Mouse (Mus musculus): ENCODE measurements at regions not wholly inside any gene's neighbourhood (a gene's known extent, or its start where the extent isn't known, plus 50 kb on each side); places are given as distances from the start of the nearest gene placed in this dataset.
A peak's percentile ranks its signal among the peaks of the same experiment; 100 is the strongest.

DNA sequence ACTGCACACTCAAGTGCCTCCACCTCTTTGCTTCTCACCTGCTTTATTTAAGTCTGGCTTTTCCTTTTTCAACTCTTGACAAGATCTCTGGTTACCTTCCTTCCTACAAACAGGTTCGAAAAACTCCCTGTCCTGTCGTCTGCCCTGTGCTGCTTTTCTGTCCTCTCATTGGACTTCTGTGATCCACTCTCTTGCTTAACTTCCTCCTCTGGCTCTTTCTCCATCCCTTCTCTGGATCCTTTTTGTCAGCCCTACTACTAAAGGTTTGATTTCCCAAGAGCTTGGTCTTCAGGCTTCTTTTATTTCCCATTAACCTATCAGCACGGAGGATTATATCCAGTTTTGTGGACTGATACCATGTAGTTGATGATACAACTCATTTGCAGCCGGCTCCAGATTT lies 149.8 kb downstream of the Satb1 start:
- no peak for DNase-seq
- intact Hi-C loops (cut with DNase I): no loop called here

- DNase-seq: no peak
- intact Hi-C loops (cut with DNase I): no loop called here
These were observed 150.7 kb downstream of the Satb1 start for GRCm38 (mm10) chr17:51682368-51682767.

DNA sequence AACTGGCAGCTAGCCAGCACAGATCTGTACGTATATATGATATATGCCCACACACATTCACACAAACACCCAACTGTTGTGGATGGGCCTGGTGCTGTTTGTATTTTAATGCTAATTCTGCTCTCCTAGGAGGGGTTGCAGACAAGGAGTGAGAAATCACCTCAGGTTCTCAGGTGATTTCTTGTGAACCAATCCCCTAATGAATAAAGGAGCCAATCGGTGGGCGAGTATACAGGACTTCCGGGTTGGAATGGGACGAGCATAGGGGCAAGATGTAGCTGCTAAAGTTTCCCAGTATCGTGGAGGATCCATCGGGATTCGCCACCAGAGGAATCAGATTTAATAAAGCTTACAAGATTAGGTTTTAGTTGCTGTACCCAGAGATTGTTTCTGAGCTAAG lies 155.6 kb downstream of the Satb1 start:
- intact Hi-C loops (cut with DNase I): no loop called here
- DNase-seq: no peak

DNA sequence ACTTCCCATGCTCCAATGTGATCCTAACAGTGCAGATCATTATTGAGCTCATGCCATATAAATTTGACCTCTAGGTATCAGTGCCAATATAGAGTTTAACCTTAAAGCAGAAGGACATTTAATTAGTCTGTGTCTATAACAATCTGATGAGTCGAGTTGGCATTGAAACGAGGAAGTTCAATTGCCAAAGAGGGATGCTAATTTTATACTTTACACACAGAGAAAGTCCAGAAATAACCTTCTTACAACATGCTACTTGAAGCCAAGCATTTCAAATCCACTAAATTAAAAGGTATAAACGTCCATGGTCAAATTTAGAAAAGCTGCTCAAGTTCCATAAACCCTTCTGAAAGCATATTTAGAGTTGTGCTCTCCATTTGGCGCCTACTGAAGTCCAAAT lies 174.7 kb downstream of the Satb1 start:
- no peak for DNase-seq
- intact Hi-C loops (cut with DNase I): no loop called here

DNA sequence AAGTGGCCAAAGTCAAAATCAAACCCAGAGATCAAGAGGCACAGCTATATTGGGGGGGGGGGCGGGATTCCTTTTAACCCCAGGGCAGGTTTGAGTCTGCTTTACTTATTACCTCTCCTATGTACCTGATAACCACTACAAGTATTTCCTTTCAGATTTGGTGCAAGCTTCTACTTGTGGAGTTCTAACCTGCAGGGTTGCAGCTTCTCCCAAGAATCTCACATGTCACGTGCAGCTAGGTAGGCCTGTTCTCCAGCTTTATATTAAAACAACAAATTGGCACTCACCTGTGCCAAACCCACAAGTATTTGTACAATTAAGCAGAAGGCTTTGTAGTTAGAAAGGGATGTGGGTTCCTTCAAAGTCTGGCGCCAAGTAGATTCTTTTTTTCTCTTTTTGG lies 179.2 kb downstream of the Satb1 start:
- intact Hi-C loops (cut with DNase I): loop anchor here (5.0 kb wide), 1 partner anchor 72 kb away; no protein-coding TSS in a partner anchor
- no peak for DNase-seq

DNA sequence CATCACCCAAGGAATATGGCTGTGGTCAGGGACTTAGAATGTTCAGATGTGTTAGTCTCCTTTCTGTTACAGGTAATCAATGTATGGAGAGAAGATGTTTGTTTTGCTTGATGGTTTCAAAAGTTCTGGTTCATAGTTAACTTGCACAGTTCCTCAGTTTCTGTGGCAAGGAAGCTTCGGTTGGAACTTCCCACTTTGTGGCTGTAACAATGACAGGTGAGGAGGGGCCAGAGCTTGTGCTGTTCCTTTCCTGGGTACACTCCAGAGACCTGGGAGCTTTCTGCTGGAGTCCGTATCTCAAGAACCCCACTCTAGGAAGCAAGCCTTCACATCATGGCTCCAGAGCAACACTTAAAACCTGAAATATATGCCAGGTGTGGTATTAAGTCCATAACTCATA lies 181.2 kb downstream of the Satb1 start:
- DNase-seq: no peak
- intact Hi-C loops (cut with DNase I): loop anchor here (5.0 kb wide), 1 partner anchor 70 kb away; no protein-coding TSS in a partner anchor

- intact Hi-C loops (cut with DNase I): no loop called here
- DNase-seq: no peak
These were observed 183.8 kb downstream of the Satb1 start for GRCm38 (mm10) chr17:51649213-51649815.

GRCm38 (mm10) chr17:51646416-51646815 lies 186.7 kb downstream of the Satb1 start:
- intact Hi-C loops (cut with DNase I): no loop called here
- DNase-seq: no peak

- intact Hi-C loops (cut with DNase I): no loop called here
These were observed 187.2 kb downstream of the Satb1 start for GRCm38 (mm10) chr17:51645866-51646265.

DNA sequence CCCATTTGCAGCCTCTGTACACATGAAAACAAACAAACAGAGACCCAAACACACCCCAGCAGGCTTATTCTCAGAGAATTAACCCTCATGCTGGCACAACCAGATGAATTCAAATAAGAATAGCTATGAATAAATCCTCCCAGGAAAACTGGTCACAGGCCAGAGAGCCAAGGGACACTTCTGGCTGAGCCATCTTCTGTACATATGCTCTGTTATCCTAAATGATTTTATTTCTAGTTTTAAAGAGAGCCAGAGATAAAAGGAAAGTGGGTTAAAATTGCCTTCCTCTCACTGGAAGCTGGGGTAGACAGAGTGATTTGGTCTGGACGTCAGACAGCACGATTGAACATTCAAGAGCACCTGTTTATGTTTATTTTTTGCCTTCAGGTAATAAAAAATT lies 190.4 kb downstream of the Satb1 start:
- DNase-seq: no peak
- intact Hi-C loops (cut with DNase I): no loop called here

More at GRCm38 (mm10) chr17:51645866-51646265, 187.2 kb downstream of the Satb1 start:
- no peak for DNase-seq

- DNase-seq: no peak
- intact Hi-C loops (cut with DNase I): no loop called here
These were observed 197.2 kb downstream of the Satb1 start for GRCm38 (mm10) chr17:51635913-51636312.

GRCm38 (mm10) chr17:51631574-51631973 lies 201.5 kb downstream of the Satb1 start:
- intact Hi-C loops (cut with DNase I): no loop called here
- DNase-seq: no peak

DNA sequence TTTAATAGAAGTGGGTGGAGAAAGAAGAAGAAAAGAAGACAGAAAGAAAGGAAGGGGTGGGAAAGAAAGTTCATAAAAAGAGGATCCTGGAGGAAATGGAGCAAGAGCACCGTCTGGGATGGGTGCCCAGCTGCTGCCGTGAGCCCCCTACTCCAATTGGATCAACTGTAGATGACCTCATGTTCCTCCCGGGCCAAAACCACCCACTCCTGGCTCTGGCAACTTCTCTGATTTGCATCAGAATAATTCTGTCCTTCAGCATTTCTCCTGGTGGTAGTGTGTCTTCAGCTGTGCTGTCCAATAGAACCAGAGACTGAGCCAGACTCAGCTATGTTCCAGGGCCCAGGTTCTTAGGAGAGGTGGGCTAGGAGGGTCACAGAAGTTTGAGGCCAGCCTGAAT lies 212.6 kb downstream of the Satb1 start:
- no peak for DNase-seq
- intact Hi-C loops (cut with DNase I): no loop called here

DNA sequence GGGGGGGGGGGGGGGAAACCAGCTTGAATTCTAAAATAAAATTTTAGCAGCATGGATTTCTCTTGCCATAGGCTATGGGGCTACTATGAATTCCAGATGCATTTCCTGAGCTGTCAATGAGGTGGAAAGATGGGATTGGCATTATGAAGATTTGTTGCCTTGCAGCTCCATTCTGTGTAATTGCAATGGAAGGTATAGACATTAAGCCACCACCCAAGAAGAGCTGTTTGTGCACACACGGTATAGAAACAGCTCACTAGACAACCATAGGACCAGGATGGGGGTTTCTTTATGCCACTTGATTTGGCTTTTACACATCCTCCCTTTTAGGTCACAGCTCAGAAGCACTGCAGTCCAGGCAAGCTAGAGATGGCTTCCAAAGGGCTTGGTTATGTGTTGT lies 247.8 kb downstream of the Satb1 start:
- DNase-seq: no peak
- intact Hi-C loops (cut with DNase I): no loop called here

DNA sequence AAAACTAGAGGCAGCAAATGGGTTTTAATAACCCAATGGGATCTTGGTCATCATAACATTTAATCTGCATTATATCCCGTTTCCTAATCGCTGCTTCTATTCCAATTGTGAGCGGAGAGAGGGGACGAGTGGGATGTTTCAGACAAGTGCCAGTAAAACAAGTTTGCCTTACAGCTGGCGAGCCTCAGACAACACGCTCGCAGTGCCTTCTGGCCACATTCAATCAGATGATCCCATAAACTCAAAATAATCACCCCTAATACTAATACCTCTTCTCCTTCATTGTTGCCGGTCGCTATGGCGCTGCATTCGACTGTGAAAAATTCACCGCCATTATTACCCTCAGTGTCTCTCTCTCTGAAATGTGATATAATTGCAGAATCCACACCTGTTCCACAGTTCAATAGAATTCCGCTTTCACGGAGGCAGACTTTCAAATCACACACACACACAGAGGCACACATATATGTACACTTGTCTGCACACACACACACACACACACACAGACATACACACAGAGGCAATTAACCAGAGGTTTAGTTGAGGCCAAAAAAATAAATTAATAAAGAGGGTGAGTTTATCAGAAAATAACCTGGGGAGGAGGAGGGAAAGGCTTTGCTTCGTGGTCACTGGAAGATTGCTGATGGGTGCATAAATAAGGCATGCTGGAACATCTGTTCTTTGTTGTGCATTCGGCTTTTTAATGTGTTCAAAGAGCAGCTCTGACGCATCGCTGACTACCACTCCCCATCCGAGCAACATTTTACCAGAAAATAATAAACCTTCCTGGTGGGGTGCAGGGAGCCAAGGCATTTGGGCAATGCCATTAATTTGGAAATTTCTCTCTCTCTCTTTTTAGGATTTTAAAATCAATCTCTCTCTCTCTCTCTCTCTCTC lies 248.9 kb downstream of the Satb1 start:
- intact Hi-C loops (cut with DNase I): loop anchor here (5.0 kb wide), 2 partner anchors 42 to 68 kb away; no protein-coding TSS in a partner anchor
- DNase-seq: no peak

GRCm38 (mm10) chr17:51583277-51583676 lies 249.8 kb downstream of the Satb1 start:
- peak; percentile 23 to 33 for DNase-seq
- intact Hi-C loops (cut with DNase I): loop anchor here (5.0 kb wide), 2 partner anchors 41 to 69 kb away; no protein-coding TSS in a partner anchor

DNA sequence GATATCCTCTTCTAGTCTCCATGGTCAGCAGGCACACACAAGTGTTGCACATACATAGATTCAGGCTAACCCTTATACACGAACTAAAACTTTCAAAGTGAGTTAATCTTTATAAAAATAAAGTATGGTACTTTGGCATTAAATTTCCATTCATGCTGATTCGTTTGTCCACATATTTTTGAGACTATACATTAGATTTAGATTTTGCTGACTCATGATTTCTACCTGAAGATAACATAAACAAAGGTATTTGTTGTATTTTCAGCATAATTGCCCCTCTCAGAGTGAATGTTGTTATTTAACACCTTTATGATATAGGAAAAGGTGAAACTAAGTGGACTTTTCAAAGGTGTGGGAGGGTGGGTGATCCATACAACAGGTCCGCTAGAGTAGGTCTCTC lies 277.2 kb downstream of the Satb1 start:
- intact Hi-C loops (cut with DNase I): no loop called here
- DNase-seq: no peak

DNA sequence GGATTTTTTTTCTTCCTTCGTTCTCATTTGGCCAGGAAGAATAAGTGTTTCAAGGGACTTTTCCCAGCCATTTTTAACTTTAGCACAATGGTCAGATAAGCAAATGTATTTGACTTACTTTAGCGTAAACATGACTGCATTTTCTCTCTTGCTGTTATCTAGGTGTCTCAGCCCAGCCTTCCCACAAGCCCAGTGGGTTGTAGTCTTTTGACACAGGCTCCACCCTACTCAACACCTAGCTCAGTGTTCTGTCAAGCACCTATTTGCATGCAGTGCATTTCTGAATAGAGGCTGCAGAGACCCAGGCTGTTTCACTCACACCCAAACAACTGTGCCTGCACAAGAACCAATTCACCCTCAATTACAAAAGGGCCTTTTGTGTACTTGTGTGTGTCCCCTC lies 278.6 kb downstream of the Satb1 start:
- DNase-seq: no peak
- intact Hi-C loops (cut with DNase I): no loop called here

- intact Hi-C loops (cut with DNase I): no loop called here
- DNase-seq: no peak
These were observed 280.6 kb downstream of the Satb1 start for GRCm38 (mm10) chr17:51552277-51553015.

DNA sequence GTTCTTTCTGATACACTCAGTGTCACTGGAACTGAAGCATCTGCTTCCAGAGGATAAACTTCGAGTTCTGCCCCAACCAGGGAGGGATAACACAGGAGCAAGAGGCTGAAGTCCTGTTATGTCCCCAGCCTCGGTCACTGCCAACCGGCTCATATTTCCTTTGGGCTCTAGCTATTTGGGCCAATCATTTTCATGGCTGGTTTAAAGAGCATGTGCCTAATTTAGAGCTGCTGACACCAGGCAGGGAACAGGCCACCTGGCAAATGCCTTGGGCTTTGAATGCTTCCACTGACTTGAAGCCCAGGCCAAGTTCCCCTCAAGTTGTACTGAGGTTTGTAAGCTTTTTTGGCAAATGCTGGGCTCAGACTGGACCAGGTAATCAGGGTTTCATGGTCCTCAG lies 286.1 kb downstream of the Satb1 start:
- intact Hi-C loops (cut with DNase I): no loop called here
- DNase-seq: peak; percentile 33 to 36

DNA sequence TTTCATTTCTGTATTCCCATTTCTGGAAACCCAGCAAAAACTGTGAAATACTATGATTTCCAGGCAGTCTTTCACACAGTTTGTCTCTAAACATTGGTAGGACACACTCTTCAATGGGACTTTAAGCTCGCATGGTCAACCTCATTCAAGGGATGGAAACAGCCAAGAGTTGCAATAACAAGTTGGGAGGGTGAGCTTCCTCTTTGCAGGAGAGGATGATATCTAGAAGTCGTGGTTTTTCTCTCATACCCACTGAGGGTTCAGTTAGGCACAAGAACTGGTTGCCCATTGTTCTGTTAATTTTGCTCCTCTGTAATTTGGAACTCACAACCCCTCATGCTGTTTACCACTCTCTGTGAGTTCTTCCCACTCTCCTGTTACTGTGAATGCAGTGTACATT lies 290.5 kb downstream of the Satb1 start:
- intact Hi-C loops (cut with DNase I): loop anchor here (5.0 kb wide), 1 partner anchor 40 kb away; no protein-coding TSS in a partner anchor
- no peak for DNase-seq
